ENCODE assay signal across 12 mouse cellular contexts in the genomic region with DNA sequence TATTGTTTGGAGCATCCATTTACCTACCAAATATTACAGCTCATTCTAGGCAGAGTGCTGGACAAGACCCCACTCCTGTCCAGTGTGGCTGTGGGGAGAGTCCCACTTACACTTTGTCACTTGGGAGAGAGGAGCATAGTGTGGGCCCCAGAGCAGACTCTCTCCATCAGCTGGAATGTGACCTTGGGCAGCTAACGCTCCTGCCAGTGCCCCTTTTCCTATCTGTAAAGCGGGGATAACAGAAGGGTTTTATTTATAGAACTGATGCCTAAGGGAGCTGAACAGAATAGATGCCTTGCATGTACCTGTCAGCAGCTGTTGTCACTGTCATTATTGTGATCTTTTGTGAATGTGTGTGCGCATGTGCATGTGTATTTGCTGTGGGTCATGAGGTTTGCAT.
"Had no signal": no experiment of that assay in that cellular context is flagged by ENCODE, and none has a peak within 500 bp of the region (broad histone marks: within the 10 kb centered on the region; RNA-seq: fewer than 3 reads in every experiment).

No protein-coding gene starts in this region.

- DNase-seq: kidney, postnatal 36 days; lung, postnatal 14 days; right cerebral cortex, postnatal 14 days; thymus, postnatal 4 days had no signal

- H3K27me3 ChIP-seq: limb, embryonic 15.5 days; liver, embryonic 12.5 days; lung, embryonic 15.5 days; midbrain, embryonic 12.5 days; neural tube, embryonic 13.5 days had no signal

- H3K9ac ChIP-seq: limb, embryonic 15.5 days; liver, embryonic 12.5 days; lung, embryonic 15.5 days; midbrain, embryonic 12.5 days; neural tube, embryonic 13.5 days had no signal

- ATAC-seq: liver, embryonic 12.5 days; midbrain, embryonic 16.5 days had no signal

- H3K9me3 ChIP-seq: limb, embryonic 15.5 days; liver, embryonic 12.5 days; lung, embryonic 15.5 days; midbrain, embryonic 12.5 days; neural tube, embryonic 13.5 days had no signal

- H3K4me1 ChIP-seq: liver, embryonic 12.5 days; lung, embryonic 15.5 days had no signal

- H3K4me2 ChIP-seq: limb, embryonic 15.5 days; liver, embryonic 12.5 days; lung, embryonic 15.5 days; midbrain, embryonic 12.5 days; neural tube, embryonic 13.5 days had no signal

- H3K36me3 ChIP-seq: liver, embryonic 12.5 days; lung, embryonic 15.5 days; midbrain, embryonic 12.5 days; neural tube, embryonic 13.5 days had no signal

- H3K27ac ChIP-seq: layer of hippocampus, adult 2 months; limb, embryonic 15.5 days; liver, embryonic 12.5 days; lung, embryonic 15.5 days; macrophage; midbrain, embryonic 12.5 days; neural tube, embryonic 13.5 days had no signal

- H3K4me3 ChIP-seq: layer of hippocampus, adult 2 months; limb, embryonic 15.5 days; liver, embryonic 12.5 days; lung, embryonic 15.5 days; midbrain, embryonic 12.5 days; neural tube, embryonic 13.5 days had no signal
